Mouse (Mus musculus) ovary, adult 10 weeks (tissue): ENCODE data around the gene Fign. TPM values are rescaled to one million over a fixed set of nuclear protein-coding genes. Genes with fewer than 3 reads are reported as not detected.

ENCODE experiments used
- polyA plus RNA-seq: library from polyadenylated mRNA; stranded (reverse); fragments of 350-450 nt; fragmentation: Illumina TruSeq; extraction: RNeasy Lipid Tissue Mini Kit (QIAGEN cat#74804); gene quantifications from one replicate; pipeline ENCODE4 v1.2.3, GENCODE M21; 2014

The Fign gene
- polyA plus RNA-seq = 2.1 TPM

GRCm38 (mm10) chr2:64097937-64098617, at the start of gene Fign:
Fign (minus strand) TSS chr2:64098038.

